Mouse (Mus musculus) lung, postnatal 0 days (tissue): ENCODE data around the gene Tfap2b.

ENCODE experiments used
- CTCF ChIP-seq: IDR thresholded peaks from 2 replicates; pipeline ENCODE4 v1.5.1; 2016; ENCODE audit warnings: antibody characterized with exemption, mild to moderate bottlenecking
- EP300 ChIP-seq: IDR thresholded peaks from 2 replicates; pipeline ENCODE4 v1.6.1; 2016; ENCODE audit warnings: antibody characterized with exemption, mild to moderate bottlenecking, control low read depth

DNA sequence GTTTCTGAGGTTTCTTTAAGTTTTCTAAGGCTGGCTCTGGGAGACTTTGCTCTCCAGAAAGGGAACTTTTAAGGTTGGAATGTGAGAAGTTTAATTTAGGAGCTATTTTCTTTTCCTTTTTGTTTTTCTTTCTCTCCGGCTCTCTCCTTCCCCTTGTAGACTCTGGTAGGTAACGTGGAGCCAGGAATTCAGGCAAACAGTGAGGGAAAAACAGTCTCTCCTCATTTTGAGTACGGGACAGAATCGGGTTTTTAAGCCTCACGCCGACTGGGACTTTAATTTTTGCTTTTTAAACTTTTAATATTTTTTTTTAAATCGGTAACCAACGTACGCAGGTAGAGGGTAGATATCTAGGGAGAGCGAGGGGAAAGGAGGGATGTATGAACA lies 638 bp downstream of the Tfap2b start:
- TF ChIP-seq CTCF: no peak
- TF ChIP-seq EP300: no peak
